Mouse (Mus musculus): ENCODE measurements at regions not wholly inside any gene's neighbourhood (a gene's known extent, or its start where the extent isn't known, plus 50 kb on each side); places are given as distances from the start of the nearest gene placed in this dataset.

- TF ChIP-seq CTCF (IDR thresholded peaks at IDR 0.05; ENCODE audit: low read depth) (no peak), EP300 (IDR thresholded peaks at IDR 0.05; ENCODE audit: low read depth) (no peak)
These were observed 160.2 kb upstream of the Gm49339 start for GRCm38 (mm10) chr10:51320207-51320606.
